16 mouse cellular contexts compared by ENCODE assay signal in the genomic region with DNA sequence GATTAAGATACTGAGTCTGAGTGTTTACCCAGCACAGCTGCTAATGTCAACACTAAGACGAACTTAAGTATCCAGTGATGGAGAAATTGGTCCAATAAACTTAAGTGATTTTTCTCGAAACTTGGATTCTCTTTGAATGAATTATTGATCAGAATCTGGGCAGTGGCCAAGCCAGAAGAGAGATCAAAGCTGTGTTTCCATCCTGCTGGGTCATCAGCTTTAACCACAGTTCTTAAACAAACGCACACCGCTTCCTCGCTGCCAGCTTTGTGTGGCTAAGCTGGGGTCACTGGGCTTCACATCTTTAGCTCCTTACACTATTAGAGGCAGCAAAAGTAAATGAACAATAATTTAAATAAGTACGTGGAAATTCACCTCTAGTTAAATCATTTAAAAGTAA.
"Had no signal": no experiment of that assay in that cellular context is flagged by ENCODE, and none has a peak within 500 bp of the region (broad histone marks: within the 10 kb centered on the region; RNA-seq: fewer than 3 reads in every experiment).

No protein-coding gene starts in this region.

- H3K9me3 ChIP-seq: neural tube, embryonic 12.5 days; neural tube, embryonic 13.5 days; stomach, embryonic 15.5 days had no signal

- H3K9ac ChIP-seq: neural tube, embryonic 12.5 days; neural tube, embryonic 13.5 days; stomach, embryonic 15.5 days had no signal

- H3K27me3 ChIP-seq: neural tube, embryonic 12.5 days; neural tube, embryonic 13.5 days; stomach, embryonic 15.5 days had no signal

- H3K36me3 ChIP-seq: neural tube, embryonic 12.5 days; neural tube, embryonic 13.5 days; stomach, embryonic 15.5 days had no signal

- H3K27ac ChIP-seq: neural tube, embryonic 12.5 days; neural tube, embryonic 13.5 days; stomach, embryonic 15.5 days; stomach, postnatal 0 days had no signal

- H3K4me1 ChIP-seq: neural tube, embryonic 12.5 days; neural tube, embryonic 13.5 days; stomach, embryonic 15.5 days had no signal

- H3K4me2 ChIP-seq: neural tube, embryonic 12.5 days; neural tube, embryonic 13.5 days; stomach, embryonic 15.5 days had no signal

- H3K4me3 ChIP-seq: neural tube, embryonic 12.5 days; neural tube, embryonic 13.5 days; stomach, embryonic 15.5 days had no signal

- DNase-seq: retina, postnatal 1 day; right cerebral cortex, adult 18-20 months; right cerebral cortex, postnatal 14 days; right cerebral cortex, postnatal 25 days; right cerebral cortex, postnatal 4 days; spleen, adult 18-20 months; thymus, adult 18-20 months; thymus, adult 2 months; thymus, postnatal 14 days; thymus, postnatal 25 days; thymus, postnatal 36 days; thymus, postnatal 4 days had no signal
